Mouse (Mus musculus) embryonic facial prominence, embryonic 11.5 days (tissue): ENCODE results near the gene Commd9. TPM values are rescaled to one million over a fixed set of nuclear protein-coding genes. Genes with fewer than 3 reads are reported as not detected.

Experiments used
- ATAC-seq: fragments of 200-750 bp; cut with Nextera tagmentation; replicated peaks from 2 replicates; pipeline ENCODE4 v1.8.0; 2017; ENCODE audit warnings: low read depth; ENCODE audit not compliant: insufficient number of reproducible peaks, low FRiP score, low TSS enrichment
- DNase-seq: peaks from one replicate; pipeline ENCODE4 v3.0.0-alpha.2; 2015; ENCODE audit warnings: low spot score
- H3K27ac ChIP-seq: fragments of 300-500 bp; sonication (generic); replicated peaks from 2 replicates; pipeline ENCODE4 v1.5.1; 2014; ENCODE audit warnings: mild to moderate bottlenecking, low read depth, low read length, control low read depth
- H3K27me3 ChIP-seq: fragments of 300-500 bp; sonication (generic); 2 replicates; pipeline ENCODE4 v1.6.1; 2014; ENCODE audit warnings: mild to moderate bottlenecking, low read length, moderate library complexity, mixed read lengths; ENCODE audit not compliant: control insufficient read depth, insufficient read depth
- H3K36me3 ChIP-seq: fragments of 300-500 bp; sonication (generic); replicated peaks from 2 replicates; pipeline ENCODE4 v1.6.1; 2014; ENCODE audit warnings: low read depth, mild to moderate bottlenecking, low read length, moderate library complexity, mixed read lengths; ENCODE audit not compliant: control insufficient read depth, insufficient read depth
- H3K4me1 ChIP-seq: fragments of 300-500 bp; sonication (generic); 2 replicates; pipeline ENCODE4 v1.6.1; 2014; ENCODE audit warnings: low read length, mixed read lengths; ENCODE audit not compliant: control insufficient read depth, insufficient read depth
- H3K4me2 ChIP-seq: fragments of 300-500 bp; sonication (generic); 2 replicates; pipeline ENCODE4 v1.6.1; 2014; ENCODE audit warnings: low read depth, mild to moderate bottlenecking, control low read depth, low read length, moderate library complexity
- H3K4me3 ChIP-seq: fragments of 300-500 bp; sonication (generic); 2 replicates; pipeline ENCODE4 v1.5.1; 2014; ENCODE audit warnings: low read depth, low read length, control low read depth
- H3K9ac ChIP-seq: fragments of 300-500 bp; sonication (generic); replicated peaks from 2 replicates; pipeline ENCODE4 v1.6.1; 2014; ENCODE audit warnings: mild to moderate bottlenecking, control low read depth, low read length
- H3K9me3 ChIP-seq: fragments of 300-500 bp; sonication (generic); replicated peaks from 2 replicates; pipeline ENCODE4 v1.6.1; 2016; ENCODE audit warnings: mild to moderate bottlenecking, low read length, inconsistent platforms, mixed read lengths; ENCODE audit not compliant: control insufficient read depth
- WGBS: fragments of 180-500 bp; shearing (Covaris S2); extraction: QIAGEN DNeasy Blood & Tissue Kit; methylation state at CpG from one replicate; pipeline ENCODE4 v1.1.7; 2014; 5-methylcytosine and 5-hydroxymethylcytosine counted together
- polyA plus RNA-seq: library from polyadenylated mRNA; unstranded; fragments of >200 nt; fragmentation: Nextera tagmentation; extraction: Ambion mirVana; gene quantifications from 2 replicates; pipeline ENCODE4 v1.2.1, GENCODE M21; 2014

Commd9 gene
- polyA plus RNA-seq, 1 experiment from 2014 or later: 63.1 TPM

- Histone ChIP-seq H3K27ac (no peak overlapping the region), H3K4me2 (no peak overlapping the region), H3K4me1 (no peaks in the 10 kb centered on the region), H3K9ac (no peak overlapping the region), H3K9me3 (no peaks in the 10 kb centered on the region), H3K36me3 (no peaks in the 10 kb centered on the region), H3K4me3 (no peak overlapping the region), H3K27me3 (no peaks in the 10 kb centered on the region)
- DNase-seq: no peak
- ATAC-seq: no peak
- WGBS: 41% methylated on average over 2 of the region's 2 CpGs
Observed at GRCm38 (mm10) chr2:101920136-101920554, 34.1 kb downstream of the Commd9 start.

DNA sequence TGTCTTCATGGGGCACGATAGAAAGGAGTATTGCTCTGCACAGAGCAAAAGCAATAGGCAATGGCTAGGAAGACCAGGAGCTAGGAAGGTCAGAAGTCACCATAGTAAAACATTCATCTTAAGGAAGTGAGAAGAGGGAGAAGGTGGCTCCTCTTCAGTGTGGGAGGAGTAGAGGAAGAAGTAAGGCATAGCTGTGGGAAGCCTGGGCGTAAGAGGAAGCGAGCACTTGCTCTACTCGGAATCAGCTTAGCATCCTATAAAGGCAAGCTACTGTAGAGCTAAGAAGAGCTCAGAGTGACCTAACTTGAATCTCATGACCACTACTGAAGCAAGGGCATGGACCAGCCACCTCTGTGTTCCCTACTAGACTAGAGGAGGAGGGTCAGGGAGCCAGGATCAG, 36.3 kb downstream of the Commd9 start:
- no peak overlapping the region for H3K4me2 ChIP-seq
- H3K9me3 ChIP-seq: no peaks in the 10 kb centered on the region
- ATAC-seq (no peak), DNase-seq (no peak)
- no peak overlapping the region for H3K4me3 ChIP-seq
- 94% methylated on average over 4 of the region's 4 CpGs for WGBS
- H3K4me1 ChIP-seq: no peaks in the 10 kb centered on the region
- no peak overlapping the region for H3K9ac ChIP-seq
- H3K27me3 ChIP-seq: no peaks in the 10 kb centered on the region
- H3K36me3 ChIP-seq: no peaks in the 10 kb centered on the region
- H3K27ac ChIP-seq: no peak overlapping the region

DNA sequence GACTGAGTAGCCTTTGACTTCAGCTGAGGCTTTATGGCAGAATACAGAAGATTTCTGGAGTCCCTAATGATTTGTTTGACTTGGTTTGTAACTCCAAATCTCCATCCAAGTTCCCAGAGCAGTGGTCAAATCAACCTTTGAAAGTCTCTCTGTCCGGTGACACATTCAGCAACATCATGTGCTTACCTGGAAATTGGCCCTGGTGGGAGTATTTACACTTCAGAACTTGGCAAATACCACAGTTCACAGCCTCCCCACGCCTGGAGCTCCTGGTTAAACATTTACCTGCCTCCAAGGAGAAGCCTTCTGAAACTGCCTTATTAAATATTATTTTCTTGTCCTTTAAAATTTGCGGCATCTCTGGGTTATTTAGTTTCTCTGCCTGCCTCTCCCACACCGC, 37.1 kb downstream of the Commd9 start:
- 86% methylated on average over 4 of the region's 4 CpGs for WGBS
- Histone ChIP-seq H3K4me3 (no peak overlapping the region), H3K36me3 (no peaks in the 10 kb centered on the region), H3K4me2 (no peak overlapping the region), H3K27ac (no peak overlapping the region), H3K27me3 (no peaks in the 10 kb centered on the region), H3K9me3 (no peaks in the 10 kb centered on the region), H3K9ac (no peak overlapping the region), H3K4me1 (no peaks in the 10 kb centered on the region)
- no peak for ATAC-seq
- no peak for DNase-seq

DNA sequence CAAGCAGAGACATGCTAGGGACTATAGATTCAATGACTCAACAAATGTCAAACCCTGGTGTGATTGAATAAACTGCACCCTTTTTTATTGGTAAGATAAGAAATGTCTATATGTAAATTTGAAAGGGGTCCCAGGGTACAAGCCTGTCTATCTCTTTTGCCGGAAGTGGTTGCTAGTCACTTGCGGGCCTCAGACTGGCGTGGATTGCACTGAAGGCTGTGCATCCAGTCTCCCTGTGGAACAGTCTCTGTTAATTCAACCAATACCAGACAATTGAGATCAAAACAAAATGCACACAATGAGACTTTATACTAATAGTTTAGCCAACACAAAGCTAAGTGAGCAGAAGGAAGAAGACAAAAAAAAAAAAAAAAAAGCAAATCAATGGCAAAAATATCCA, 39.1 kb downstream of the Commd9 start:
- 90% methylated on average over 3 of the region's 3 CpGs for WGBS
- Histone ChIP-seq H3K27ac (no peak overlapping the region), H3K36me3 (no peaks in the 10 kb centered on the region), H3K27me3 (no peaks in the 10 kb centered on the region), H3K4me2 (no peak overlapping the region), H3K9me3 (no peaks in the 10 kb centered on the region), H3K9ac (no peak overlapping the region), H3K4me1 (no peaks in the 10 kb centered on the region), H3K4me3 (no peak overlapping the region)
- ATAC-seq: no peak
- no peak for DNase-seq

GRCm38 (mm10) chr2:101925591-101926188, 39.6 kb downstream of the Commd9 start:
- ATAC-seq: no peak
- no peaks in the 10 kb centered on the region for H3K36me3 ChIP-seq
- H3K4me2 ChIP-seq: no peak overlapping the region
- no peak for DNase-seq
- 74% methylated on average over 12 of the region's 12 CpGs for WGBS
- H3K9me3 ChIP-seq: no peaks in the 10 kb centered on the region
- no peak overlapping the region for H3K9ac ChIP-seq
- H3K27ac ChIP-seq: no peak overlapping the region
- H3K4me3 ChIP-seq: no peak overlapping the region
- no peaks in the 10 kb centered on the region for H3K27me3 ChIP-seq
- no peaks in the 10 kb centered on the region for H3K4me1 ChIP-seq

- H3K4me1 ChIP-seq: no peaks in the 10 kb centered on the region
- no peak for DNase-seq
- H3K27ac ChIP-seq: no peak overlapping the region
- H3K9ac ChIP-seq: no peak overlapping the region
- H3K36me3 ChIP-seq: no peaks in the 10 kb centered on the region
- 77% methylated on average over 14 of the region's 14 CpGs for WGBS
- no peak for ATAC-seq
- H3K4me3 ChIP-seq: no peak overlapping the region
- no peaks in the 10 kb centered on the region for H3K9me3 ChIP-seq
- H3K27me3 ChIP-seq: no peaks in the 10 kb centered on the region
- no peak overlapping the region for H3K4me2 ChIP-seq
Observed at GRCm38 (mm10) chr2:101932169-101932936, 46.3 kb downstream of the Commd9 start.

DNA sequence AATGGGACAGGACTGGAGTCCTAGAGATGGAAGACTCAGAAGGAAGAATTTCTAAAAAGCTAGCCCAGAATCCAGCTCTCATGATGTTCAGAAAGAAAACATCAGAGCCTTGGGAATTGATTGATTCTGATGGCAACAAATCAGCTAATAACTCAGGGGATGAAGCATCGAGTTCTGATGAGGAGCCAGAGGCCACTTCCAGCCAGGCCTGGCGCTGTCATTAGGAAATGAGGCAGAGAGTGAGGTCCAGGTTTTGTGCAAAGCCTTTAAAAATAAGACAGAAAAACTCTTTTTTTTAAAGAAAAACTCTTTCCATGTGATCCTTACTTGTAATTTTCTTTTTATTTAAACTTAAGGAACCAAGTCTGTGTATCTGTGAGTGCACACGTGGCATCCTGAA, 47.3 kb downstream of the Commd9 start:
- ATAC-seq (no peak), DNase-seq (no peak)
- Histone ChIP-seq H3K4me2 (no peak overlapping the region), H3K27me3 (no peaks in the 10 kb centered on the region), H3K4me3 (no peak overlapping the region), H3K9me3 (no peaks in the 10 kb centered on the region), H3K4me1 (no peaks in the 10 kb centered on the region), H3K36me3 (no peaks in the 10 kb centered on the region), H3K27ac (no peak overlapping the region), H3K9ac (no peak overlapping the region)
- 75% methylated on average over 3 of the region's 3 CpGs for WGBS

DNA sequence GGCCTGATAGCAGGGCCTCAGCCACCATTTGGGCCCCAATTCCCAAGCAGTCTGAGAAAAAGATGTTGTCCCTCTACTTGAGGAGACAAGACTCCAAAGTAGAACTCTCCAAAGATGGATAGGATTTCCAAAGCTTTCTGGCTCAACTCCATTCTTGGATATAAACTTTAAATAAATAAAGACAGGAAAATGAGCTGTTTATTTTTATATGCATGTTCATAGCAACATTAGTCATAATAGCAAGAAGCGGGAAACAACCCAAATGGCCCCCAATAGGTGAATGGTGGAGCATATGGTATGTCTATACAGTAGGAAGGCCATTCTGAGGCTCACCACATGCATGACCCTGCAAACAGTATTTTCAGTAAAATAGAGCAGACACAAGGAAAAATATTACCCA, 49.0 kb downstream of the Commd9 start:
- H3K4me1 ChIP-seq: no peaks in the 10 kb centered on the region
- no peak overlapping the region for H3K27ac ChIP-seq
- DNase-seq (no peak), ATAC-seq (no peak)
- H3K9ac ChIP-seq: no peak overlapping the region
- no peaks in the 10 kb centered on the region for H3K9me3 ChIP-seq
- no peak overlapping the region for H3K4me2 ChIP-seq
- H3K36me3 ChIP-seq: no peaks in the 10 kb centered on the region
- 89% methylated on average over 1 of the region's 1 CpGs for WGBS
- no peaks in the 10 kb centered on the region for H3K27me3 ChIP-seq
- H3K4me3 ChIP-seq: no peak overlapping the region
